27 mouse cellular contexts compared by ENCODE assay signal in genomic region chr11:52255077-52255476, GRCm38 (mm10). TPM values are rescaled to one million over a fixed set of nuclear protein-coding genes. Genes with fewer than 3 reads are reported as not detected.
DNase-seq lines count a peak whose midpoint lies in the region; ATAC-seq and TF ChIP-seq lines count a peak whose summit lies in the region.
"Had no signal": no experiment of that assay in that cellular context is flagged by ENCODE, and none has a peak within 500 bp of the region (broad histone marks: within the 10 kb centered on the region; RNA-seq: fewer than 3 reads in every experiment).

No protein-coding gene starts in this region.

- no peak for TF ChIP-seq CTCF in thymus, adult 2 months (IDR thresholded peaks at IDR 0.05; ENCODE audit: borderline replicate concordance, control insufficient read depth, extremely low read depth, insufficient read depth, low read length, poor library complexity)

- H3K4me3 ChIP-seq in forebrain, embryonic 11.5 days (ENCODE audit: low read depth, low read length), result no peak overlapping the region
- no peak overlapping the region for H3K4me3 ChIP-seq in forebrain, embryonic 13.5 days
- H3K4me3 ChIP-seq in thymus, adult 2 months (ENCODE audit: control insufficient read depth, insufficient read depth, low read length), result no peak overlapping the region
- H3K4me3 ChIP-seq: embryonic facial prominence, embryonic 10.5 days; forebrain, embryonic 10.5 days; heart, embryonic 12.5 days; hindbrain, embryonic 10.5 days had no signal

- no peak overlapping the region for H3K27ac ChIP-seq in forebrain, embryonic 11.5 days (ENCODE audit: low read depth, low read length)
- H3K27ac ChIP-seq in forebrain, embryonic 13.5 days, result no peak overlapping the region
- H3K27ac ChIP-seq in thymus, adult 2 months (ENCODE audit: control insufficient read depth, insufficient read depth, low read length), result peak overlapping the region; percentile 36; the same call in 1 of the 2 replicates
- H3K27ac ChIP-seq: embryonic facial prominence, embryonic 10.5 days; forebrain, embryonic 10.5 days; hindbrain, embryonic 10.5 days; hindbrain, embryonic 14.5 days had no signal

- H3K4me2 ChIP-seq in forebrain, embryonic 11.5 days (ENCODE audit: low read depth, low read length, severe bottlenecking), result no peak overlapping the region
- no peak overlapping the region for H3K4me2 ChIP-seq in forebrain, embryonic 13.5 days
- H3K4me2 ChIP-seq: heart, embryonic 12.5 days; hindbrain, embryonic 14.5 days had no signal

- DNase-seq in forebrain, embryonic 11.5 days (ENCODE audit: low spot score), result peak; percentile 17
- DNase-seq in spleen, postnatal 4 days (ENCODE audit: low spot score in 2 of 2), result peak; percentile 11 to 58
- DNase-seq in spleen, adult 12 weeks (ENCODE audit: low spot score), result no peak
- DNase-seq in thymus, adult 2 months, result peak; percentile 14
- peak; percentile 23 to 43 for DNase-seq in thymus, postnatal 36 days
- no peak for DNase-seq in urinary bladder, postnatal 10 days (ENCODE audit: low spot score)
- no peak for DNase-seq in left cerebral cortex, adult 8-10 months (ENCODE audit: low spot score in 2 of 2)
- DNase-seq: adrenal gland, postnatal 36 days; cerebellum, postnatal 10 days; gastrocnemius, postnatal 14 days had no signal

- TF ChIP-seq POLR2A in thymus, adult 2 months (IDR thresholded peaks at IDR 0.05; ENCODE audit: control insufficient read depth, extremely low read depth, insufficient read depth, low read length, poor library complexity), result no peak

- H3K27me3 ChIP-seq in forebrain, embryonic 11.5 days (ENCODE audit: control insufficient read depth, insufficient read depth, low read length), result no peaks in the 10 kb centered on the region
- H3K27me3 ChIP-seq in forebrain, embryonic 13.5 days, result no peaks in the 10 kb centered on the region
- H3K27me3 ChIP-seq in thymus, adult 2 months (ENCODE audit: control insufficient read depth, insufficient read depth, low read length), result no peaks in the 10 kb centered on the region
- H3K27me3 ChIP-seq: heart, embryonic 12.5 days; Patski had no signal

- H3K9me3 ChIP-seq in forebrain, embryonic 11.5 days (ENCODE audit: control insufficient read depth, low read length), result no peaks in the 10 kb centered on the region
- H3K9me3 ChIP-seq in forebrain, embryonic 13.5 days (replicated peaks), result no peaks in the 10 kb centered on the region
- H3K9me3 ChIP-seq: embryonic facial prominence, embryonic 10.5 days; forebrain, embryonic 10.5 days; heart, embryonic 12.5 days; hindbrain, embryonic 10.5 days had no signal

- H3K36me3 ChIP-seq in forebrain, embryonic 11.5 days (ENCODE audit: control insufficient read depth, insufficient read depth, low read length), result no peaks in the 10 kb centered on the region
- peaks cover 33% of the 10 kb centered on the region for H3K36me3 ChIP-seq in forebrain, embryonic 13.5 days (ENCODE audit: poor library complexity, severe bottlenecking)
- peaks cover 92% of the 10 kb centered on the region for H3K36me3 ChIP-seq in thymus, adult 2 months (ENCODE audit: control insufficient read depth, insufficient read depth, low read length)

- ATAC-seq in forebrain, embryonic 11.5 days (replicated peaks; ENCODE audit: low FRiP score), result no peak
- no peak for ATAC-seq in forebrain, embryonic 13.5 days
- ATAC-seq: activated CD4-positive, CD25-positive, alpha-beta regulatory T cell, adult 4 months; Patski had no signal

- H3K4me1 ChIP-seq in forebrain, embryonic 11.5 days (replicated peaks; ENCODE audit: control insufficient read depth, insufficient read depth, low read length), result no peaks in the 10 kb centered on the region
- H3K4me1 ChIP-seq in forebrain, embryonic 13.5 days, result no peaks in the 10 kb centered on the region
- peaks cover 21% of the 10 kb centered on the region for H3K4me1 ChIP-seq in thymus, adult 2 months (replicated peaks; ENCODE audit: control insufficient read depth, insufficient read depth, low read length)
- H3K4me1 ChIP-seq: forebrain, embryonic 10.5 days had no signal

- 92% methylated on average over 8 of the region's 8 CpGs for WGBS in forebrain, embryonic 11.5 days
- 91% methylated on average over 8 of the region's 8 CpGs for WGBS in forebrain, embryonic 13.5 days
- 91% methylated on average over 8 of the region's 8 CpGs for whole genome bisulfite sequencing in thymus, adult 2 months

- no peak overlapping the region for H3K9ac ChIP-seq in forebrain, embryonic 11.5 days (ENCODE audit: low read length)
- H3K9ac ChIP-seq in forebrain, embryonic 13.5 days, result no peak overlapping the region
- H3K9ac ChIP-seq: heart, embryonic 12.5 days; hindbrain, embryonic 14.5 days had no signal

RNA-seq across cellular contexts. Expression of gene Skp1a, which starts 23.3 kb away (rescaled TPM):
- 855 and 927 TPM in 2 replicates for polyA plus RNA-seq in forebrain, embryonic 11.5 days (2014; fragmentation: Nextera tagmentation; extraction: Ambion mirVana)
- polyA plus RNA-seq in forebrain, embryonic 13.5 days (2015; fragmentation: Nextera tagmentation; extraction: Ambion mirVana), result 1,072 and 1,145 TPM in 2 replicates
- polyA plus RNA-seq in thymus, adult 2 months (2012; rRNA removed), result 35.1 and 35.9 TPM in 2 replicates
- 100 to 1,000 TPM; 448 to 504 (median 464) TPM for total RNA-seq in left cerebral cortex, adult 8-10 months (2022)

RNA-seq across cellular contexts. Expression of gene Tcf7, which starts 27.7 kb away (rescaled TPM):
- polyA plus RNA-seq in forebrain, embryonic 11.5 days (2014; fragmentation: Nextera tagmentation; extraction: Ambion mirVana), result 9.5 and 9.6 TPM in 2 replicates
- polyA plus RNA-seq in forebrain, embryonic 13.5 days (2015; fragmentation: Nextera tagmentation; extraction: Ambion mirVana), result 2.2 and 2.3 TPM in 2 replicates
- polyA plus RNA-seq in thymus, adult 2 months (2012; rRNA removed), result 2,910 and 3,273 TPM in 2 replicates
- 1 to 10 TPM; 5.9 to 6.6 (median 6.3) TPM for total RNA-seq in left cerebral cortex, adult 8-10 months (2022)

RNA-seq across cellular contexts. Expression of gene Olfr1371, which starts 41.3 kb away (rescaled TPM):
- not detected in 2 replicates for polyA plus RNA-seq in forebrain, embryonic 11.5 days (2014; fragmentation: Nextera tagmentation; extraction: Ambion mirVana)
- polyA plus RNA-seq in forebrain, embryonic 13.5 days (2015; fragmentation: Nextera tagmentation; extraction: Ambion mirVana), result not detected in 2 replicates
- 0.15 TPM in 1 of 2 replicates, not detected in the other for polyA plus RNA-seq in thymus, adult 2 months (2012; rRNA removed)
- total RNA-seq in left cerebral cortex, adult 8-10 months (2022), result not detected
- total RNA-seq: adrenal gland, adult 18-20 months; adrenal gland, postnatal 36 days; gastrocnemius, postnatal 14 days; granulocyte monocyte progenitor cell, adult 5-6 weeks; heart, postnatal 25 days had no signal
- polyA plus RNA-seq: activated CD4-positive, CD25-positive, alpha-beta regulatory T cell, adult 4 months; C2C12; cerebellum, adult 2 months; embryonic facial prominence, embryonic 10.5 days; embryonic facial prominence, embryonic 14.5 days; forebrain, embryonic 10.5 days; forebrain, embryonic 16.5 days; frontal cortex, adult 2 months; heart, embryonic 12.5 days; heart, embryonic 16.5 days; hindbrain, embryonic 10.5 days; hindbrain, embryonic 14.5 days; Patski had no signal

Comparison
In these comparisons a context has a peak if more than half of its experiments do, and no peak if none do; other contexts are left out.
1. DNase-seq: peak in forebrain, embryonic 11.5 days (single experiment), spleen, postnatal 4 days (2 of 2), thymus, adult 2 months (single experiment) and thymus, postnatal 36 days (2 of 2); none in spleen, adult 12 weeks (single experiment), urinary bladder, postnatal 10 days (single experiment) and left cerebral cortex, adult 8-10 months (0 of 2).
2. RNA of gene Skp1a, which starts 23.3 kb away (polyA plus RNA-seq): 1,072 to 1,145 TPM in forebrain, embryonic 13.5 days and 855 to 927 TPM in forebrain, embryonic 11.5 days; 35.1 to 35.9 TPM in thymus, adult 2 months; every median in the first group is over 10 times any median in the second.
3. RNA of gene Tcf7, which starts 27.7 kb away (polyA plus RNA-seq): 2,910 to 3,273 TPM in thymus, adult 2 months; 9.5 to 9.6 TPM in forebrain, embryonic 11.5 days and 2.2 to 2.3 TPM in forebrain, embryonic 13.5 days; every median in the first group is over 100 times any median in the second.